Mouse (Mus musculus): ENCODE results near the gene Tspan9. TPM values are rescaled to one million over a fixed set of nuclear protein-coding genes. Genes with fewer than 3 reads are reported as not detected.

Tspan9 gene
- polyA plus RNA-seq, 2 experiments = 12.1 to 15.5 TPM

- DNase-seq (ENCODE audit: low read depth in 3 of 3, low spot score in 3 of 3) (no peak), ATAC-seq (ENCODE audit: insufficient read depth) (no peak)
- Histone ChIP-seq H3K9ac (replicated peaks) (no peak overlapping the region), H3K4me1 (replicated peaks; ENCODE audit: control insufficient read depth in 2 of 2, insufficient read depth in 2 of 2, low read length in 1 of 2) (peaks cover 0 to 3% of the 10 kb centered on the region in 2 experiments; a peak in 1 of 4 replicates), H3K9me3 (ENCODE audit: control insufficient read depth, low read length) (no peaks in the 10 kb centered on the region), H3K4me2 (ENCODE audit: low read depth) (no peak overlapping the region), H3K27me3 (ENCODE audit: control insufficient read depth, insufficient read depth, low read length) (no peaks in the 10 kb centered on the region), H3K36me3 (replicated peaks; ENCODE audit: control insufficient read depth, insufficient read depth, low read depth) (no peaks in the 10 kb centered on the region), H3K27ac (no peak overlapping the region), H3K4me3 (ENCODE audit: insufficient read depth in 1 of 2, low read depth in 2 of 2, low read length in 2 of 2) (no peak overlapping the region)
- WGBS (ENCODE audit: insufficient replicate concordance) = 59% methylated on average over 6 of the region's 6 CpGs
- TF ChIP-seq CTCF (IDR thresholded peaks at IDR 0.05; ENCODE audit: low read depth) (no peak), EP300 (IDR thresholded peaks at IDR 0.05; ENCODE audit: low read depth) (no peak)
These were observed 166.7 kb downstream of the Tspan9 start for GRCm38 (mm10) chr6:127976695-127977094.

DNA sequence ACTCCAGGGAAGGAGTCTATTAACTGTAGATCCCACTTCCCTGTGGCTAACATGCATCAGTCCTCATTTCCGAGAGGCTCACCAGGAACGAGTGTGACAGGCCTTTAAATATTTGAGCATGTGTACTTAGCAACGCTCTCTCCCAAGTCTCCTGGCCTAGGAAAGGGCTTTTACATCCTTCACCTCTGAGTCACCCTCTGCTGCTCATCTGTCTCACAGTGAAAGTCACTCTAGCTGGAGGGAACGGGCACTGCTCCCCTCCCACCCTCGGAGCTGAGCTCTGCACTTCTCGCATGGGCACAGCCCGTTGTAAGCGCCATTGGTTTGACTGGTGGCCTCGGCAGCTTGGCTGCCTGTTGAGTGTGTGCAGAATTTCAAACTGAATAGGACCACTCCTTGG is 169.4 kb downstream of the Tspan9 start:
- Histone ChIP-seq H3K27me3 (ENCODE audit: control insufficient read depth, insufficient read depth, low read length) (no peaks in the 10 kb centered on the region), H3K9me3 (ENCODE audit: control insufficient read depth, low read length) (no peaks in the 10 kb centered on the region), H3K9ac (replicated peaks) (no peak overlapping the region), H3K4me2 (ENCODE audit: low read depth) (no peak overlapping the region), H3K4me1 (replicated peaks; ENCODE audit: control insufficient read depth in 2 of 2, insufficient read depth in 2 of 2, low read length in 1 of 2) (no peaks in the 10 kb centered on the region), H3K4me3 (ENCODE audit: insufficient read depth in 1 of 2, low read depth in 2 of 2, low read length in 2 of 2) (no peak overlapping the region), H3K36me3 (replicated peaks; ENCODE audit: control insufficient read depth, insufficient read depth, low read depth) (no peaks in the 10 kb centered on the region), H3K27ac (no peak overlapping the region)
- 62% methylated on average over 9 of the region's 9 CpGs for whole genome bisulfite sequencing (ENCODE audit: insufficient replicate concordance)
- TF ChIP-seq EP300 (IDR thresholded peaks at IDR 0.05; ENCODE audit: low read depth) (no peak), CTCF (IDR thresholded peaks at IDR 0.05; ENCODE audit: low read depth) (no peak)
- DNase-seq (ENCODE audit: low read depth in 3 of 3, low spot score in 3 of 3) (no peak), ATAC-seq (ENCODE audit: insufficient read depth) (no peak)

GRCm38 (mm10) chr6:127973553-127973952 is 169.8 kb downstream of the Tspan9 start:
- no peak overlapping the region for H3K27ac ChIP-seq
- H3K4me2 ChIP-seq (ENCODE audit: low read depth) = no peak overlapping the region
- no peak for ATAC-seq (ENCODE audit: insufficient read depth)
- no peak overlapping the region for H3K9ac ChIP-seq (replicated peaks)
- no peaks in the 10 kb centered on the region for H3K27me3 ChIP-seq (ENCODE audit: control insufficient read depth, insufficient read depth, low read length)
- H3K36me3 ChIP-seq (replicated peaks; ENCODE audit: control insufficient read depth, insufficient read depth, low read depth) = no peaks in the 10 kb centered on the region
- no peak for DNase-seq (ENCODE audit: low read depth in 3 of 3, low spot score in 3 of 3)
- TF ChIP-seq EP300 (IDR thresholded peaks at IDR 0.05; ENCODE audit: low read depth) = no peak
- no peak for TF ChIP-seq CTCF (IDR thresholded peaks at IDR 0.05; ENCODE audit: low read depth)
- 55% methylated on average over 6 of the region's 6 CpGs for WGBS (ENCODE audit: insufficient replicate concordance)
- no peaks in the 10 kb centered on the region for H3K9me3 ChIP-seq (ENCODE audit: control insufficient read depth, low read length)
- no peak overlapping the region for H3K4me3 ChIP-seq (ENCODE audit: insufficient read depth in 1 of 2, low read depth in 2 of 2, low read length in 2 of 2)
- H3K4me1 ChIP-seq (replicated peaks; ENCODE audit: control insufficient read depth in 2 of 2, insufficient read depth in 2 of 2, low read length in 1 of 2) = no peaks in the 10 kb centered on the region

GRCm38 (mm10) chr6:127971931-127972330 is 171.5 kb downstream of the Tspan9 start:
- Histone ChIP-seq H3K36me3 (replicated peaks; ENCODE audit: control insufficient read depth, insufficient read depth, low read depth) (no peaks in the 10 kb centered on the region), H3K4me1 (replicated peaks; ENCODE audit: control insufficient read depth in 2 of 2, insufficient read depth in 2 of 2, low read length in 1 of 2) (no peaks in the 10 kb centered on the region), H3K9ac (replicated peaks) (no peak overlapping the region), H3K27me3 (ENCODE audit: control insufficient read depth, insufficient read depth, low read length) (no peaks in the 10 kb centered on the region), H3K4me3 (ENCODE audit: insufficient read depth in 1 of 2, low read depth in 2 of 2, low read length in 2 of 2) (no peak overlapping the region), H3K9me3 (ENCODE audit: control insufficient read depth, low read length) (no peaks in the 10 kb centered on the region), H3K4me2 (ENCODE audit: low read depth) (no peak overlapping the region), H3K27ac (no peak overlapping the region)
- DNase-seq (ENCODE audit: low read depth in 3 of 3, low spot score in 3 of 3) (no peak), ATAC-seq (ENCODE audit: insufficient read depth) (no peak)
- 52% methylated on average over 5 of the region's 5 CpGs for WGBS (ENCODE audit: insufficient replicate concordance)
- TF ChIP-seq CTCF (IDR thresholded peaks at IDR 0.05; ENCODE audit: low read depth) (no peak), EP300 (IDR thresholded peaks at IDR 0.05; ENCODE audit: low read depth) (no peak)

DNA sequence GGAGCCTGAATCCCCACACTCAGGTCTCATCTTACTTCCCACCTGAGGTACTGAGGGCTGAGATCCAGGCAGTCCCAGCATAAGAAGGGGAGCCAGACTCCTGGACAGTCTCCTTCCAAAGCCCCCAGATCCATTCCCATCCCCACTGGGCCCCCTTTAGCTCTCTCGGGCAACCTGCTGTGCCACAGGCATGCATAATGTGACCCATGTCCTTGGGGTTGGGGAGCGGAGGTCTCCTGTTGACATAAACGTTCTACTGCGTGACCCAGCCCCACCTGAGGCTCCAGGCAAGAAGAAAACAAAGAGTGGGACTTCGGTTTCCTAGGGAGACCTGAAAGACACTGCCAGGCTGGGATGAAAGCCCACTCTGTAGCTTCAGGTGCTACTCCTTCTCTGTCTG is 172.5 kb downstream of the Tspan9 start:
- Histone ChIP-seq H3K4me2 (ENCODE audit: low read depth) (no peak overlapping the region), H3K4me1 (replicated peaks; ENCODE audit: control insufficient read depth in 2 of 2, insufficient read depth in 2 of 2, low read length in 1 of 2) (no peaks in the 10 kb centered on the region), H3K27me3 (ENCODE audit: control insufficient read depth, insufficient read depth, low read length) (no peaks in the 10 kb centered on the region), H3K27ac (no peak overlapping the region), H3K9ac (replicated peaks) (no peak overlapping the region), H3K4me3 (ENCODE audit: insufficient read depth in 1 of 2, low read depth in 2 of 2, low read length in 2 of 2) (no peak overlapping the region), H3K9me3 (ENCODE audit: control insufficient read depth, low read length) (no peaks in the 10 kb centered on the region), H3K36me3 (replicated peaks; ENCODE audit: control insufficient read depth, insufficient read depth, low read depth) (no peaks in the 10 kb centered on the region)
- ATAC-seq (ENCODE audit: insufficient read depth) = no peak
- DNase-seq (ENCODE audit: low read depth in 3 of 3, low spot score in 3 of 3) = no peak
- WGBS (ENCODE audit: insufficient replicate concordance) = 64% methylated on average over 5 of the region's 5 CpGs
- TF ChIP-seq EP300 (IDR thresholded peaks at IDR 0.05; ENCODE audit: low read depth) (no peak), CTCF (IDR thresholded peaks at IDR 0.05; ENCODE audit: low read depth) (no peak)
